Mouse (Mus musculus): ENCODE results near the gene Vav3. TPM values are rescaled to one million over a fixed set of nuclear protein-coding genes. Genes with fewer than 3 reads are reported as not detected.

The Vav3 gene
- polyA plus RNA-seq (2015; fragmentation: Nextera tagmentation; extraction: Ambion mirVana): 3.4 and 3.6 TPM in 2 replicates

DNA sequence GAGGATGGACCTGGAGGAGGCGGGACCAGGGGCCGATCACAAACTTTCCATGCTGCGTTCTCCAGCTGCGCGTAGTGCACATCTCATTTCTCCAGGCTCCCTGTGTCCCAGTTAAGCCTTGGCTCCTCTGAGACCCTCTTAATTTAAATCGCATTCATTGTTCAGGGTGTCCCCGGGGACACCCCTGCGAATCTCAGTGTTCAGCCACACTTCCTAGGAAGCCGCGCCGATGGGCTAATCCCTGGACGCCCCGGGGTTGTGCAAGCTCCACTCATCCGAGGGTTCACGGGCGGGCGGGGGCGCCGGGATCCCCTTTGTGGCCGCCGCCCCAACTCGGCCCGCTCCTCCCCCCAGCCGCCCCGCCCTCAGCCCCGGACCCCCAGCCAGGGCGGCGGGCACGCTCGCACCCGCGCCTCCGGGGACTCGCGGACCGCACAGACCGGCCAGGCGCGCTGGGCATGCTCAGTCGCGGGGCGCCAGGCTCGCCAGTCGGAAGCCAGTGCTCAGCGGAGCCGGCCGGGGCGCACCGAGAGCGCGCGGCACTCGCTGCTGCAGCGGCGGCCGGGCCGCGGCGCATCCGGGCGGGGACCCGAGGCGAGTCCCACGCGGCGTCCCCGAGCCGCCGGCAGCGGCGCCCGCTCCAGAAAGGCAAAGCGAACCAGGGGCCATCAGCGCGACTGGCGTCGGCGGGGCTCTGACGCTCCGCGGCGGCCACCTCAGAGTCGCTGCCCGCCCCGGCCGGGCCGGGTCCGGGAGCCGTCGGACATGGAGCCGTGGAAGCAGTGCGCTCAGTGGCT lies at the start of gene Vav3:
Vav3 (plus strand) TSS at position 380 of the 797 bp plus-strand sequence.
- peaks cover 13% of the 10 kb centered on the region for H3K4me1 ChIP-seq (replicated peaks)
- peak; percentile 71 for ATAC-seq (ENCODE audit: insufficient read depth)
- WGBS (ENCODE audit: insufficient replicate concordance): under 1% methylated on average over 89 of the region's 92 CpGs
- H3K36me3 ChIP-seq (replicated peaks): no peaks in the 10 kb centered on the region
- H3K27ac ChIP-seq (replicated peaks): peak within 1 kb of the TSS; percentile 71
- peak within 1 kb of the TSS; percentile 58 for H3K4me3 ChIP-seq (replicated peaks)
- H3K9ac ChIP-seq: peak within 1 kb of the TSS; percentile 35
- peaks cover 44% of the 10 kb centered on the region for H3K27me3 ChIP-seq
- H3K9me3 ChIP-seq (replicated peaks): no peaks in the 10 kb centered on the region
- peak within 1 kb of the TSS; percentile 75 for H3K4me2 ChIP-seq

- Histone ChIP-seq H3K4me2 (no peak overlapping the region), H3K9me3 (replicated peaks) (no peaks in the 10 kb centered on the region), H3K27me3 (no peaks in the 10 kb centered on the region), H3K4me1 (replicated peaks) (no peaks in the 10 kb centered on the region), H3K9ac (no peak overlapping the region), H3K4me3 (replicated peaks) (no peak overlapping the region), H3K36me3 (replicated peaks) (no peaks in the 10 kb centered on the region), H3K27ac (replicated peaks) (no peak overlapping the region)
- ATAC-seq (ENCODE audit: insufficient read depth): no peak
- WGBS (ENCODE audit: insufficient replicate concordance): 66% methylated on average over 6 of the region's 6 CpGs
Observed at GRCm38 (mm10) chr3:109298857-109299256, 41.6 kb upstream of the Vav3 start.

DNA sequence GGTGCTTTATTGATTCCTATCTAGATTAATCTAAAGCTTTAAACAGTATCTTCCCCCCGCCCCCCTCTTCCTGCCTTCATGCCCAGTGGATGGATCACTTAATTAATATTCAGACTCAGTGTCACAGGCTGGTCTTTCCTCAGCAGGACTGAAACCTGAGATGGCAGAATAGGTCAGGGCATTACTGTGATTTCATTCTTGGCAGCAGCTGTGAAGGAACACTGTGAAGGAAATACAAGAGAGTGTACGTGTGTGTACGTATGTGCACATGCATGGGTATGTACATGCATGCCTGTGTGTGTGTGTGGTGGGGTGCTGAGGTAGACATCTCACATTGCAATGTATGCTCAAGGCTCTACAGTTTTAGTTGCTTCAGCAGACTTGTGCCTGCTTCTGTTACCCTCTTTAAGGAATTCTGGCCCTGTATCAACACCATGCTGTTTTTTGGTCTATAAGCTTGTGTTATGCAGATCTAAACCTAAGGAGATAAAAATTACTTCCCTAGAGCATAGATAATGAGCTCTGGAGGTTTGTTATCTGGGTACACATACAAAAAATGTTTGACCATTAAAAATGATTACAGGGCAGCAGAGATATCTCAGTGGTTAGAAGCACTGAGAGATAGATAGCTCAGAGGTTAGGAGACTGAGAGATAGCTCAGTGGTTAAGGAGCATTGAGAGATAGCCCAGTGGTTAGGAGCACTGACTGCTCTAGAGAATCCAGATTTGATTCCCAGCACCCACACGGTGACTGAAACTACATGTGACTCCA lies 41.0 kb upstream of the Vav3 start:
- Histone ChIP-seq H3K27ac (replicated peaks) (no peak overlapping the region), H3K4me3 (replicated peaks) (no peak overlapping the region), H3K4me1 (replicated peaks) (no peaks in the 10 kb centered on the region), H3K27me3 (no peaks in the 10 kb centered on the region), H3K4me2 (no peak overlapping the region), H3K9me3 (replicated peaks) (no peaks in the 10 kb centered on the region), H3K36me3 (replicated peaks) (no peaks in the 10 kb centered on the region), H3K9ac (no peak overlapping the region)
- ATAC-seq (ENCODE audit: insufficient read depth): no peak
- 49% methylated on average over 4 of the region's 4 CpGs for WGBS (ENCODE audit: insufficient replicate concordance)

DNA sequence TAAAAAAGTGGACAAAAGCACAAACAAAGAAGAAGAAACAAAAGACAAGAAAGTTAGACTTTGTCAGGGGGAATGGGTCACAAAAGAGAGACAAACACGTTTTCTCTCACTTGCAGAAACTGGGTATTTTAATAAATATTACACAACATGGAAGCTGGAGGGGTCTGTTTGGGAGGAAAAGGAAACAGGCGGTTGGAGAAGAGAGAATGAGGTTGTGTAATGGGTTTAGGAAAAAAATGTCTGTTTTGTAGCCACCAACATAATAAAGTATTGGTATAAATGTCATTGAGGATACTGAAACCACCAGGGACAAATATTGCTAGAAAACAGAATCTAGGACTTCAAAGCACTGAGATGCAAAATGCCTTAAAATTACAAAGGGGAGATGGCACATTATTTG lies 38.4 kb upstream of the Vav3 start:
- H3K9ac ChIP-seq: no peak overlapping the region
- no peak overlapping the region for H3K4me3 ChIP-seq (replicated peaks)
- 21% methylated on average over 2 of the region's 2 CpGs for WGBS (ENCODE audit: insufficient replicate concordance)
- H3K36me3 ChIP-seq (replicated peaks): no peaks in the 10 kb centered on the region
- H3K4me1 ChIP-seq (replicated peaks): no peaks in the 10 kb centered on the region
- H3K4me2 ChIP-seq: no peak overlapping the region
- no peaks in the 10 kb centered on the region for H3K9me3 ChIP-seq (replicated peaks)
- no peak overlapping the region for H3K27ac ChIP-seq (replicated peaks)
- no peaks in the 10 kb centered on the region for H3K27me3 ChIP-seq
- no peak for ATAC-seq (ENCODE audit: insufficient read depth)

GRCm38 (mm10) chr3:109307406-109307805 lies 33.0 kb upstream of the Vav3 start:
- H3K4me1 ChIP-seq (replicated peaks): no peaks in the 10 kb centered on the region
- H3K4me2 ChIP-seq: no peak overlapping the region
- no peak overlapping the region for H3K4me3 ChIP-seq (replicated peaks)
- no peaks in the 10 kb centered on the region for H3K27me3 ChIP-seq
- no peak overlapping the region for H3K9ac ChIP-seq
- no peaks in the 10 kb centered on the region for H3K36me3 ChIP-seq (replicated peaks)
- no peak overlapping the region for H3K27ac ChIP-seq (replicated peaks)
- 64% methylated on average over 7 of the region's 7 CpGs for WGBS (ENCODE audit: insufficient replicate concordance)
- ATAC-seq (ENCODE audit: insufficient read depth): no peak
- H3K9me3 ChIP-seq (replicated peaks): no peaks in the 10 kb centered on the region

DNA sequence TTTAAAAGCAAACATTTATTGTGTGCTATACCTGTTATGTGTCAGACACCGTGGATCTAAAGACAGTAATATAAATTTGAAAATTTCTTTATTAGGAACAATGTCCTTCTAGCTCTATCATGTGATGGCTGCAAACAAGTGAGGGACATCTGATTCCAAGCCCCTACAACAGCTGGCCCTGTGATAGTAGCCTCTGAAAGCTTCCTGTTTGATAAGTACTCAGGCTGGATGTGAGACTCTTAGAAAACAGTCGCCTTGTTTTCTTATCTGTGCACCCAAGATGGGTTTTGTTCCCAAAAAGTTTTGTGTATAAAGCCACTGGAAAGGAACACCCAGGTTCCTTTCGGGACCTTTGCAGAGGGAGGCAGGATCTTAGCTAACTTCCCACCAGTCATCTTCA lies 32.0 kb upstream of the Vav3 start:
- no peaks in the 10 kb centered on the region for H3K4me1 ChIP-seq (replicated peaks)
- 30% methylated on average over 3 of the region's 3 CpGs for WGBS (ENCODE audit: insufficient replicate concordance)
- ATAC-seq (ENCODE audit: insufficient read depth): no peak
- no peaks in the 10 kb centered on the region for H3K36me3 ChIP-seq (replicated peaks)
- no peak overlapping the region for H3K4me2 ChIP-seq
- no peak overlapping the region for H3K9ac ChIP-seq
- H3K27ac ChIP-seq (replicated peaks): no peak overlapping the region
- no peaks in the 10 kb centered on the region for H3K27me3 ChIP-seq
- H3K4me3 ChIP-seq (replicated peaks): no peak overlapping the region
- no peaks in the 10 kb centered on the region for H3K9me3 ChIP-seq (replicated peaks)

GRCm38 (mm10) chr3:109309317-109310265 lies 30.9 kb upstream of the Vav3 start:
- Histone ChIP-seq H3K9ac (no peak overlapping the region), H3K4me2 (no peak overlapping the region), H3K27ac (replicated peaks) (no peak overlapping the region), H3K9me3 (replicated peaks) (no peaks in the 10 kb centered on the region), H3K27me3 (no peaks in the 10 kb centered on the region), H3K4me3 (replicated peaks) (no peak overlapping the region), H3K4me1 (replicated peaks) (no peaks in the 10 kb centered on the region), H3K36me3 (replicated peaks) (no peaks in the 10 kb centered on the region)
- ATAC-seq (ENCODE audit: insufficient read depth): no peak
- WGBS (ENCODE audit: insufficient replicate concordance): 71% methylated on average over 18 of the region's 18 CpGs

DNA sequence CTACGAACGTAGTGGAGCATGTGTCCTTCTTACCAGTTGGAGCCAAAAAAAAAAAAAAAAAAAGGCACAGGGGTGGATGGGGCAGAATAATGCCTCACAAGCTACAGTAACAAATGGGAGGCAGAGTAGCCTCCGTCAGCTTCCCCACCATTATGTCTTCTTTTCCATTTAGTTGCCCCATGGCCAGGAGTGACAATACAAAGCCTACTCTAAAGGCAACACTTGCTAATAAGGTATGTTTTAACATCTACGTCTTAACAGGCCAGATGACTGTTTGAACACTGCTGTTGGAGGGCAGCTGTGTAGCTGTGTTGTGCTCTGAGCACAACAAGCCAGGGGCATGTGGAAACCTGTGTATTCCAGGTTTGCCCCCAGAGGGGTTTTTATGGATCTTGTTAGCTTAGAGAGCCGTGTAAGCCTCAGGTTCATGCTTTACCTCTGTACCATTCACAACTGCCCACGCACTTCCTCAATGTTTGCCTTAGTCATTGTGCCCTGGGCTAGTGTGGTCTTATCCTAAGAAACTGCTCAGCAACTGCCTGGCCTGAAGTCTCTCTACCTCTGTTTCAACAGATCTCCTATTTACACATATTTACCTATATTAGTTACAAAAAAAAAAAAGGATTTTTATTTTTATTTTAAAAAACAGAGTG lies 29.2 kb upstream of the Vav3 start:
- Histone ChIP-seq H3K36me3 (replicated peaks) (no peaks in the 10 kb centered on the region), H3K4me2 (no peak overlapping the region), H3K4me1 (replicated peaks) (no peaks in the 10 kb centered on the region), H3K27ac (replicated peaks) (no peak overlapping the region), H3K27me3 (no peaks in the 10 kb centered on the region), H3K4me3 (replicated peaks) (no peak overlapping the region), H3K9me3 (replicated peaks) (no peaks in the 10 kb centered on the region), H3K9ac (no peak overlapping the region)
- 40% methylated on average over 6 of the region's 6 CpGs for WGBS (ENCODE audit: insufficient replicate concordance)
- ATAC-seq (ENCODE audit: insufficient read depth): no peak

- no peak for ATAC-seq (ENCODE audit: insufficient read depth)
- Histone ChIP-seq H3K9me3 (replicated peaks) (no peaks in the 10 kb centered on the region), H3K4me3 (replicated peaks) (no peak overlapping the region), H3K4me1 (replicated peaks) (no peaks in the 10 kb centered on the region), H3K27ac (replicated peaks) (no peak overlapping the region), H3K9ac (no peak overlapping the region), H3K36me3 (replicated peaks) (no peaks in the 10 kb centered on the region), H3K27me3 (no peaks in the 10 kb centered on the region), H3K4me2 (no peak overlapping the region)
- WGBS (ENCODE audit: insufficient replicate concordance): 52% methylated on average over 3 of the region's 3 CpGs
Observed at GRCm38 (mm10) chr3:109311875-109312274, 28.6 kb upstream of the Vav3 start.

DNA sequence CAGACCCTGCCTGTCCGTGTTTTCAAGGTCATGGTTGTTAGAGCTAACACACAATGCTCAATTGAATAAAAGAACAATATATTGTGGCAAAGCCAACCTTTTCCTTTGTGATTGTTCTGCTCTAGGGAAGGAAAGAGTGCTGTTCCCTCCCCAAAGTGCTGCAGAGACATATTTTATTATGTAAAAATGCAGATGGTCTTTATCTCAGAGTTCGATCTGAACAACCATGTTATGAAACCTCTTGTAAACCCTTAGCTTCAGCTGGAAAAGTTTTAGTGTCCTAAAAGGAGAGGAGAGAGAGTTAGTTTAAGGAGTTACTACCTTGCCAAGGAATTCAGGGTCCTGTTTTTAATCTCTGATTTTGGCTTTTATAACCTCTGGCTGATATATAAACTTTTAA lies 27.0 kb upstream of the Vav3 start:
- Histone ChIP-seq H3K4me3 (replicated peaks) (no peak overlapping the region), H3K36me3 (replicated peaks) (no peaks in the 10 kb centered on the region), H3K4me1 (replicated peaks) (no peaks in the 10 kb centered on the region), H3K27me3 (no peaks in the 10 kb centered on the region), H3K9ac (no peak overlapping the region), H3K27ac (replicated peaks) (no peak overlapping the region), H3K9me3 (replicated peaks) (no peaks in the 10 kb centered on the region), H3K4me2 (no peak overlapping the region)
- 49% methylated on average over 2 of the region's 2 CpGs for WGBS (ENCODE audit: insufficient replicate concordance)
- ATAC-seq (ENCODE audit: insufficient read depth): no peak
